Mouse (Mus musculus) adrenal gland (tissue): ENCODE results near the gene Hdac7.

Source experiments
- intact Hi-C: fragments of 180-260 bp; cut with DNase I; formaldehyde crosslinking; loops from one replicate; pipeline ENCODE4 v1.15.1; 2025
- long read RNA-seq, 2 experiments: library from polyadenylated mRNA; unstranded; transcript quantifications; one replicate each; pipeline ENCODE4 v2.0.0; 2020; ENCODE audit warnings: borderline replicate concordance in 1 of 2; ENCODE audit not compliant: insufficient replicate concordance in 1 of 2

The Hdac7 gene
- long read RNA-seq, experiment 1, partial matches to known transcripts, result 4 of 11 reads
- long read RNA-seq, experiment 1, other reads (novel, unspliced or antisense), result 6 of 11 reads
- long read RNA-seq, experiment 2, partial matches to known transcripts, result 7 of 16 reads
- long read RNA-seq, experiment 2, other reads (novel, unspliced or antisense), result 6 of 16 reads

- intact Hi-C loops, result no loop called here
These were observed at the start of gene Hdac7 for GRCm38 (mm10) chr15:97844037-97845034. Gene Hdac7, minus strand, starts transcription at chr15:97844502.

DNA sequence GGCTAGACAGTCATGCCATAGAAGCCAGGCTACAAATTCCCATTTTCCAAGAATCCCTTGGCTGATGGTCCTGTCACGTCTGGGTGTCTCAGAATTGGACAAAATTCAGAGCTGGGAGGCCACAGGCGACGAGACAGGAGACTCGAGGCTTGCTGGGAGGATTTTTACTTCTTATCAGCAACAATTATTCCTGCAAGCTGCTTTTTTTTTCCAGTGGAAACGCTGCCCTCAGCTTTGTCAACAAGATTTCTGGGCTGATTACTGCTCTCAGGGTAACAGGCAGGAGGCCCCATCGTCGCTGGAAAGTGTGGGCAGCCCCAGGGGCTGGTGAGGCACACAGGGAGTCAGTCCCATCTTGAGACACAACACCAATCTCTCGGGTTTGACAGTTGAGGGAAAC lies 48.2 kb upstream of the Hdac7 start:
- intact Hi-C loops, result no loop called here

DNA sequence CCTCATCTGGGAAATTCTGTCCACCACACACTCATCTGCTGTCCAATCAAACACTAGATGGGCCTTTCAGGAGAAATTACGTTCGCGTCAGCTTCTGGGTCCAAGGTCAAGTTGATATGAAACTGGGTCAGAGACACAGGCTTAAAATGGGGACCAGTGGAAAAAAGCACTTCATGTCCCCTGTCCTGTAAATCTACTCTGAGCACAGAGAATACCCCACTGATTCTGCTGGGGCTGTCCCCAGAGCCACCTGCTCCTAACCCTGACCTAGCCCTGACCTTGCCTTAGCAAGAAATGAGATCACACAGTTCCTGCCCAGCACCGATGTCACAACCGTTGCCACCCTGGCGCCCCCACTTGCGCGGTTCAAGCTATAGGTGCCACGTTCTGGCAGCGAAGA lies 46.1 kb upstream of the Hdac7 start:
- intact Hi-C loops, result no loop called here

- intact Hi-C loops, result no loop called here
These were observed 45.7 kb upstream of the Hdac7 start for GRCm38 (mm10) chr15:97890017-97890416.

DNA sequence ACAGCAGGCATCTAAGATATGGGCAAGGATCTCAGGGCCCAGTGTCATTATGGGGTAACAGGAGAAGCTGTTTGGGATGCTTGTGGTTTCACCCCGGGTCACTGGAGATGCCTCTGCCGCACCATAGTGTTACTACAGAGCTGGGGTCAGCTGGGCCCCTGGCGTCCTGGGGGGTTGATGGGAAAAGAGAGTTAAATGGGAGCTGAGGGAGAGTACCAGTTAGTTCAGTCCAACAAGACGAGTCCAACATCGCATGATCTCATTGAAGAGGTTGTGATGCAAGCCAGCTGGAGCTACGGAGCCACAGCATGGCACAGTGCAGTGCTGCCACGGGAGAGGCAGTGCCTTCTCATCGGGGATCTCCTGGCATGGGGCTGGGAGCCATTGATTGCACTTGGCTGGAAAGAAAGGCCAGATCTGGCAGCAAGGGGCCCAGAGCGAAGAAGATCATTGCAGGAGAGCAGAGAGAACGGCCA lies 43.3 kb upstream of the Hdac7 start:
- intact Hi-C loops, result no loop called here

GRCm38 (mm10) chr15:97881423-97881822 lies 37.1 kb upstream of the Hdac7 start:
- intact Hi-C loops, result no loop called here

- intact Hi-C loops, result no loop called here
These were observed 36.1 kb upstream of the Hdac7 start for GRCm38 (mm10) chr15:97880441-97880840.

GRCm38 (mm10) chr15:97878696-97879328 lies 34.5 kb upstream of the Hdac7 start:
- intact Hi-C loops, result no loop called here

DNA sequence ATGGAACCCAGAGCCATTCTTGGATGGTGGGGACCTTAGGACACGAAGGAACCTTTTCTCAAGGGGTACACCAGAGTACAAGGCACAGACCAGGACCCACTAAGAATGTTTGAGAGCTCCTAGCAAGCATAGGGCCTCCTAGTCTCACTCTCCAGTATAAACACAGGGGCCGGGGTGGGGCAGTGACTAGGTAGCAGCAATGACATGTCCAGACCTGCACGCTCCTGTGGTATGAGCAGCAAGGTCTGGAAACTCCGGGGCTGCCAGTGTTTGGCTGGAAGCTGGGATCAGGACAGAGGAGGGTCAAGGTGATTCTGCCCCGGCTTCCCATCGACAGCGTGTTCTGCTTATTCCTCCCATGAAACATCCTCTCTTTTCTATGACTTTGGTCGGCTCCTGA lies 31.5 kb upstream of the Hdac7 start:
- intact Hi-C loops, result no loop called here

DNA sequence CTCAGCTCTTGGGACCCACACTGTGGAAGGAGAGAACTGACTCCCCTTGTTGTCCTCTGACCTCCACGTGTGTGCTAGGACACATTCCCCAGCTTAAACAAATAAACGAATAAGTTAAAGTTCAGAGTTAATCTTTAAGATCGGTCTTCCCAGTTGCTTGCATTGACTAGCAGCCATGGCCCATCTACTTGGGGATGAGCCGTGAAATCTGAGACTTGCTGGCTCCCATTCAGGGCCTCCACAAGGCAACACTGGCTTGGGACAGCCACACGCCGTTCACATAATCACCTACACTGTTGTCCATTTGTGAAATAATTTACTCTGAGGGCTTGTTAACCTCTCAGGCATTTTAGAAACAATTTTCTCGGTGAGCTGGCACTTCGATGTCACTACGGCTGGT lies 29.4 kb upstream of the Hdac7 start:
- intact Hi-C loops, result loop anchor here (5.0 kb wide), 1 partner anchor 79 kb away; no protein-coding TSS in a partner anchor

DNA sequence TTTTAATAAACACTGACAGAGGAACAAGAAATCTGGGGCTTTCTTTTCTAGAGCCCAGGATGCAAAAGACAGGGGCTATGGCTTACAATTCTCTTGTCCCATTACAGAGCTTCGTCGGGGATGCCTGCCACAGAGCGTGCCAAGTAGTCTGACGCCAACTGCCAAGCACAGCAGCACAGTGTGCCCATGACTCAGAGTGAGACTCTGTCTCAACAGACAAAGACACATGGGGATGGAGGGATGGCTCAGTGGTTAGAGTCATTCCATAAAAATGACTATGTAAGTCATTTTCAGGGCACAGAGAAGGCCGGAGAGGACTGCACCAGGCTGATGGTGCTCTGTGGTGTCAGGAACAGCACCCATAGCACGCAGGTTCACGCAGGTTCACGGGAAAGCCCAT lies 27.9 kb upstream of the Hdac7 start:
- intact Hi-C loops, result loop anchor here (5.0 kb wide), 1 partner anchor 80 kb away; no protein-coding TSS in a partner anchor

GRCm38 (mm10) chr15:97871055-97872030 lies 27.0 kb upstream of the Hdac7 start:
- intact Hi-C loops, result loop anchor here (5.0 kb wide), 1 partner anchor 81 kb away; no protein-coding TSS in a partner anchor

- intact Hi-C loops, result loop anchor here (5.0 kb wide), 1 partner anchor 82 kb away; no protein-coding TSS in a partner anchor
These were observed 25.8 kb upstream of the Hdac7 start for GRCm38 (mm10) chr15:97870116-97870515.

DNA sequence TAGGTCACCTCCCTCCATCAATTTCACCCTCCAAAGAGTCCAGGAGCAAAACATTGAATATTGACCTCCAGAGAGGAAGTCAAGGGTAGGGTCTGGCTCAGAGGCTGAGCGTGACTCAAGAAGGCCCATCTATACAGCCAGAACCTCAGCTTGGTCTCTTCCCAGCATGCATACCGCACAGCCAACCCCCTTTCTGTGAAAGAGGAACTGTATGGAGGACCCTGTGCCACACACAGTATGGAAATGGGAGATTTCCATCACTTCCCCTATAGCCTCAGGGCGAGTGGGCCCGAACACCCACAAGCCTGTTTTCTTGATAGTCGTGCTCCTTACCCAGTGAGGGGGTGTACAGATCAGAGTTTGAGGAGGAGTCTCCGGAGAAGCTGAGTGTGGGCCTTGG lies 24.7 kb upstream of the Hdac7 start:
- intact Hi-C loops, result no loop called here

- intact Hi-C loops, result no loop called here
These were observed 21.7 kb upstream of the Hdac7 start for GRCm38 (mm10) chr15:97865988-97866387.

DNA sequence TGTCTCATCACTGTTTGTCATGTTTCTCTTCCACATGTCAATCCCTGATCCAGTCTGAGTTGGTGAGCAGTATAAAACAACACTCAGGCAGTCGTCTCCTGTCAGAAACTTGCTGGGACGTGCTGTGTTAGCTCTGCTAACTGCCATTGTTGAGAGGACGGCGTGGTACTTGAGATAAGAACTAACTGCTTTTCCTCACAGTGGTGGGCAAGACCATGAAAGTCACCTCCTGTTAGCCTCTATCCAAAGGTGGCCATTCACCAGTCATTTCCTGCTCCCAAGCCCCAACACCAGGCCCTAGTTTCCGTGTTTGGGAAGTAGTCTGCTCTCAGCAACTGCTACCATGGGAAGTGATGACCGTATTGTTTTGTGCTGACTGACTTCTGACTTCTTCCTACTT lies 20.9 kb upstream of the Hdac7 start:
- intact Hi-C loops, result no loop called here

DNA sequence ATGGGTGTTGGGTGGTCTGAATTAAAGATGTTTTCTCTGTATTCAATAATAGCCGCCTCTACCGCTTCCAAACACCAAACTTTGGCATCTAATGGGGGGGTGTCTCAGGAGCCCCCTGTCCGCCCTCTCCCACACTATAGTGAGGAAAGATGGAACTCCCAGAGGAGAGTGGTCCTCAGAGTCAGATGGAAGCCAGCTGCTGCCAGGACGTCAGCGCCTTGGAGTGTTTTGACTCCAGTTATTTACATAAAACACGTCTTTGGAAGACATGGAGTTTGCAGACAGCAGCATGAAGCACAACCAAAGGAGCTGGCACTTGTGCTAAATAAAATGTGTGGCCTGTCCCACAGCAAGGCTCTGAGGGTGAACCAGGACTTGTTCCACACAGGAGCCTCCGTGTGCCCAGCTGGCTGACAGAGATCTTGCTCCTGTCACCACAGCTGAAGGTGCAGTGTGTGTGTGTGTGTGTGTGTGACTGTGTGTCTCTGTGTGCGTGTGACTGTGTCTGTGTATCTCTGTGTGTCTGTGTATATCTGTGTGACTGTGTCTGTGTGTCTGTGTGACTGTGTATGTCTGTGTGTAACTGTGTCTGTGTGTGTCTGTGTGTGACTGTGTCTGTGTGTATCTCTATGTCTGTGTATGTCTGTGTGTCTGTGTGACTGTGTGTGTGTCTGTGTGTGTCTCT lies 20.2 kb upstream of the Hdac7 start:
- intact Hi-C loops, result no loop called here

DNA sequence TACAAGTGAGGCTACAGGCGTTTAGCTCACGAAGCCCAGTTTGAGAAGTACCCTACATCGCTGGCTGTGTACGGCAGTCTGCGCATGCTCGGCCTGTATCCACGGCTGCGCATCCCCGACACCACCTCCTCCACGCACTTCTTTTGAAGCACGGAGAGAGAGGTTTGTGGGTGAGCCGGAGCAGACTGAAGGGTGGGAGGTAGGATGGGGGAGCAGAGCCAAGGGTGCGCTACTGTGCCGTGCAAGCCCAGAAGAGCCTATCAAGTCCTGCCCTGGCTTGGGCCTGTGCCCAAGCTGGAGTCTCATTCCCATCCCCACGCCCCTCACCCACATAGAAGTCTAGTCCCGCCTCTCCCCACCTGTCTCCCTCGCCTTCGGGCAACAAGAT lies 19.2 kb upstream of the Hdac7 start:
- intact Hi-C loops, result no loop called here

DNA sequence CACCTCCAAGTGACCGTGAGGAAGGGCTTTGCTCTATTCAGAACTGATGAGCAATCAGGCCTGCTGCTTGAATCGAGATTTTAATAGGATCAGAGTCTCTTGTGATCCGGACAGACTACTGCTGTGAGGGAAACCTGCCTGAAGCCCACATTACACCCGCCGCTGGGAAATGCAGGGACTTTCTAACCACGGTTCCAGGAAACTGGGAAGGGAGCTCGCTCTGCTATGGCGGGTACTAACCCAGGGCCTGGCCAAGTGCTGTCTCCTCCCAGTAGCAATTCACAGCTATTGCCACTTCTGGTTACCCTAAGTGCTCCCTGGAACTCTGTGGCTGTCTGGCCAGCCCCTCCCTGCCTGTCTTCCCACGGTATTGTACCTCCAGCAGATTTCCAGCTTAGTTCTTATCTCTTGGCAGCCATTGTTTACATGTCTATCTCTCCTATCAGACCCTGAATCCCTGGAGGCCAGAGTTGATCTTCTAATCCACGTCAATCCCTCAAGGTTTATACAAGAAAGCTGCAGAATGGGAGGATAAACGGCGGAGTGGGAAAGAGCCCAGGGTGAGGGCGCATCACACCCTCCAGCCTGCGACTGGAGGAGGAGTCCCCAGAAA lies 18.7 kb upstream of the Hdac7 start:
- intact Hi-C loops, result no loop called here

DNA sequence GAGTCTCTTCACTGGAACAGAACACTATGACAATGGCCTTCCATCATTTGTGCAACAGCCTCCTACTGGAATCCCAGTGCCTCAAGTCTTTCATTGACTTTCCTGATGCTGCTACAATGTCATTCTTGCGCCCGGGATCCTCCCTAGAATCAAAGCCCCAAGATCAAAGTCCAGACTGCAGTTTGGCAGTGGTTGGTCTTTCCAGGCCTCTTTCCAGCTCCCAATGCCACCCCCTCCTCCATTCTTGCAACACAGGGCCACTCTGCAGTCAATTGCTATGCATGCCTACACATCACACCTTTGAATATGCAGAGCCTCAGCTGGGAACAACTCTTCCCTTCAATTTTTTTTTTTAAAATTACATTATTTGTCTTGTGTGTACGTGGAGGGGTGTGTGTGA lies 16.1 kb upstream of the Hdac7 start:
- intact Hi-C loops, result no loop called here
